Mouse (Mus musculus): ENCODE results near the gene Frmd4a.

- TF ChIP-seq MAFK (IDR thresholded peaks at IDR 0.05; ENCODE audit: insufficient read depth, low read depth, low read length): no peak
- no peak for TF ChIP-seq ZNF384 (IDR thresholded peaks at IDR 0.05; ENCODE audit: low read depth, low read length)
- TF ChIP-seq CHD2 (IDR thresholded peaks at IDR 0.05; ENCODE audit: low read depth, low read length): no peak
- TF ChIP-seq ZC3H11A (IDR thresholded peaks at IDR 0.05; ENCODE audit: borderline replicate concordance, low read depth, low read length): no peak
Measured at GRCm38 (mm10) chr2:4378844-4379243, 361.3 kb downstream of the Frmd4a start.

All from ES-E14 (cell line).